Mouse (Mus musculus): ENCODE data around the gene Zswim1.

DNA sequence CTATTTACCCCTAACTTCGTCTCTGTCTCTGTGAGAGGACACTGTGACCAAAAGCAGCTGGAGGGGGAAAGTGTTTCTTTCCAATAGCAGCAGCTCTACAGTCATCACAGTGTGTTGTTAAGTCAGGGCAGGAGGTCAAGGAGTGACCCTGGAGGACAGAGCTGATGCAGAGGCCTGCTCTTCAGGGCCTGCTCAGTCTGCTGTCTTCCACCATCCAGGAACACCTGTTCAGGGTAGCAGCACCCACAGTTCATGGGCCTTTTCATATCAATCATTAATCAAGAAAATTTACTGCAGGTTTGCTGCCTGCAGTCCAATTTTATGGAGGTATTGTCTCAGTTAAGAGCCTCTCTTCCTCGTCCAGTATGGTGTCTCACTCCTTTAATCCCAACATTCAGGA lies 8.9 kb upstream of the Zswim1 start:
- TF ChIP-seq POLR2A (IDR thresholded peaks at IDR 0.05; ENCODE audit: insufficient read length, low read depth), result no peak
- no peak for TF ChIP-seq TCF12 (IDR thresholded peaks at IDR 0.05; ENCODE audit: insufficient read depth, poor library complexity, severe bottlenecking)
- TF ChIP-seq MYOD1 (IDR thresholded peaks at IDR 0.05; ENCODE audit: control insufficient read depth in 1 of 3, insufficient read length in 2 of 3, low read depth in 2 of 3), result no peak
- no peak for TF ChIP-seq POLR2AphosphoS2 (IDR thresholded peaks at IDR 0.05; ENCODE audit: insufficient read length, low read depth)
- no peak for TF ChIP-seq E2F4 (IDR thresholded peaks at IDR 0.05; ENCODE audit: insufficient read depth)
- no peak for TF ChIP-seq TCF3 (IDR thresholded peaks at IDR 0.05; ENCODE audit: insufficient read length, low read depth)
- TF ChIP-seq MAX (IDR thresholded peaks at IDR 0.05; ENCODE audit: low read depth), result no peak
- no peak for TF ChIP-seq USF1 (IDR thresholded peaks at IDR 0.05; ENCODE audit: low read depth)
- TF ChIP-seq CEBPB (IDR thresholded peaks at IDR 0.05; ENCODE audit: insufficient read depth, poor library complexity, severe bottlenecking), result no peak
- no peak for TF ChIP-seq REST (IDR thresholded peaks at IDR 0.05; ENCODE audit: insufficient read depth, insufficient read length)
- TF ChIP-seq MYOG (IDR thresholded peaks at IDR 0.05; ENCODE audit: control insufficient read depth in 1 of 3, insufficient read depth in 1 of 3, insufficient read length in 2 of 3, low read depth in 2 of 3), result no peak
